ENCODE assay signal across 7 mouse cellular contexts in genomic region chr4:139616276-139617000, GRCm38 (mm10). TPM values are rescaled to one million over a fixed set of nuclear protein-coding genes. Genes with fewer than 3 reads are reported as not detected.
DNase-seq lines count a peak whose midpoint lies in the region; ATAC-seq and TF ChIP-seq lines count a peak whose summit lies in the region.

No protein-coding gene starts in this region.

- peak; percentile 97 for ATAC-seq in erythroblast, adult 5-6 weeks (replicated peaks; ENCODE audit: low FRiP score, poor library complexity, severe bottlenecking)
- peak; percentile 67 for ATAC-seq in hindbrain, embryonic 13.5 days (ENCODE audit: low FRiP score)
- ATAC-seq in midbrain, postnatal 0 days (ENCODE audit: low FRiP score): no peak

- DNase-seq in adrenal gland, postnatal 14 days: peak; percentile 64
- DNase-seq in liver, adult 2 months (ENCODE audit: extremely low read depth, low read depth, low spot score): peak; percentile 33
- DNase-seq in midbrain, postnatal 0 days (ENCODE audit: low spot score): no peak
- peak; percentile 77 for DNase-seq in thymus, postnatal 25 days
- DNase-seq in frontal cortex, postnatal 25 days (ENCODE audit: low spot score in 2 of 2): no peak

- H3K4me3 ChIP-seq in hindbrain, embryonic 13.5 days: peak overlapping the region; percentile 42
- peak overlapping the region; percentile 60 for H3K4me3 ChIP-seq in liver, adult 2 months (ENCODE audit: insufficient read depth, low read depth, low read length)
- peak overlapping the region; percentile 5; the same call in 1 of the 2 replicates for H3K4me3 ChIP-seq in midbrain, postnatal 0 days (ENCODE audit: low read depth, low read length)

- peak overlapping the region; percentile 68 for H3K9ac ChIP-seq in hindbrain, embryonic 13.5 days
- peak overlapping the region; percentile 27 for H3K9ac ChIP-seq in liver, adult 2 months (ENCODE audit: low read depth, low read length)
- H3K9ac ChIP-seq in midbrain, postnatal 0 days (replicated peaks; ENCODE audit: low read length, poor library complexity, severe bottlenecking): no peak overlapping the region

- H3K27me3 ChIP-seq in hindbrain, embryonic 13.5 days: no peaks in the 10 kb centered on the region
- no peaks in the 10 kb centered on the region for H3K27me3 ChIP-seq in liver, adult 2 months (ENCODE audit: control insufficient read depth, insufficient read depth, low read length)
- H3K27me3 ChIP-seq in midbrain, postnatal 0 days (ENCODE audit: insufficient read depth, low read length): no peaks in the 10 kb centered on the region

- peak overlapping the region; percentile 60 for H3K4me2 ChIP-seq in hindbrain, embryonic 13.5 days
- H3K4me2 ChIP-seq in midbrain, postnatal 0 days (ENCODE audit: low read depth, low read length, poor library complexity, severe bottlenecking): peak overlapping the region; percentile 29

- peak overlapping the region; percentile 62 for H3K27ac ChIP-seq in hindbrain, embryonic 13.5 days
- peak overlapping the region; percentile 30; the same call in 1 of the 2 replicates for H3K27ac ChIP-seq in liver, adult 2 months (replicated peaks; ENCODE audit: insufficient read depth, low read depth, low read length)
- no peak overlapping the region for H3K27ac ChIP-seq in midbrain, postnatal 0 days (ENCODE audit: low read depth, low read length)

- H3K9me3 ChIP-seq in hindbrain, embryonic 13.5 days: 0 out of 2 replicates have a peak, but pooled peaks cover 4% of the 10 kb centered on the region
- H3K9me3 ChIP-seq in midbrain, postnatal 0 days (ENCODE audit: low read length): no peaks in the 10 kb centered on the region

- no peak for TF ChIP-seq POLR2A in liver, adult 2 months (IDR thresholded peaks at IDR 0.05; ENCODE audit: extremely low read depth, insufficient read depth, low read length)

- no peak for TF ChIP-seq CTCF in liver, adult 2 months (IDR thresholded peaks at IDR 0.05; ENCODE audit: low read depth, low read length)
- TF ChIP-seq CTCF in midbrain, postnatal 0 days (IDR thresholded peaks at IDR 0.05): no peak

- H3K4me1 ChIP-seq in hindbrain, embryonic 13.5 days (replicated peaks): peaks cover 29% of the 10 kb centered on the region
- no peaks in the 10 kb centered on the region; the same call in 1 of the 2 replicates for H3K4me1 ChIP-seq in liver, adult 2 months (ENCODE audit: control insufficient read depth, insufficient read depth, low read length)
- H3K4me1 ChIP-seq in midbrain, postnatal 0 days (ENCODE audit: insufficient read depth, low read length): no peaks in the 10 kb centered on the region

- H3K36me3 ChIP-seq in hindbrain, embryonic 13.5 days: peaks cover 29% of the 10 kb centered on the region
- H3K36me3 ChIP-seq in liver, adult 2 months (ENCODE audit: control insufficient read depth, insufficient read depth, low read length): peaks cover 20% of the 10 kb centered on the region
- H3K36me3 ChIP-seq in midbrain, postnatal 0 days (ENCODE audit: insufficient read depth, low read length): peaks cover 24% of the 10 kb centered on the region

- 11% methylated on average over 24 of the region's 24 CpGs for WGBS in hindbrain, embryonic 13.5 days
- WGBS in liver, adult 2 months: 74% methylated on average over 24 of the region's 24 CpGs
- WGBS in midbrain, postnatal 0 days: 12% methylated on average over 24 of the region's 24 CpGs

- peaks cover 4% of the 10 kb centered on the region; the same call in 1 of the 2 replicates for H3K79me2 ChIP-seq in liver, adult 2 months (ENCODE audit: control insufficient read depth, insufficient read depth, low read length)

RNA-seq across cellular contexts. Expression of gene Aldh4a1, which starts 6.2 kb away (rescaled TPM):
- 54.4 and 97.6 TPM in 2 replicates for total RNA-seq in adrenal gland, postnatal 14 days (2021)
- 1.3 TPM in 2 replicates for total RNA-seq in erythroblast, adult 5-6 weeks (2015; ENCODE audit: low replicate concordance)
- total RNA-seq in erythroblast, adult 5-6 weeks (2017; ENCODE audit: low replicate concordance): 2.0 and 3.8 TPM in 2 replicates
- polyA plus RNA-seq in hindbrain, embryonic 13.5 days (2015; fragmentation: Nextera tagmentation; extraction: Ambion mirVana): 21.8 and 22.2 TPM in 2 replicates
- 288 and 375 TPM in 2 replicates for total RNA-seq in liver, adult 2 months (2014; rRNA removed)
- 557 and 601 TPM in 2 replicates for polyA plus RNA-seq in liver, adult 2 months (2012; rRNA removed)
- total RNA-seq in midbrain, postnatal 0 days (2014; rRNA removed): 30.0 and 36.8 TPM in 2 replicates
- 25.2 and 28.1 TPM in 2 replicates for polyA plus RNA-seq in midbrain, postnatal 0 days (2015; fragmentation: Nextera tagmentation; extraction: Ambion mirVana)

RNA-seq across cellular contexts. Expression of gene Gm21969, which starts 13.5 kb away (rescaled TPM):
- not detected in 2 replicates for total RNA-seq in adrenal gland, postnatal 14 days (2021)
- total RNA-seq in erythroblast, adult 5-6 weeks (2015; ENCODE audit: low replicate concordance): not detected in 2 replicates
- total RNA-seq in erythroblast, adult 5-6 weeks (2017; ENCODE audit: low replicate concordance): 0.60 TPM in 1 of 2 replicates, not detected in the other
- polyA plus RNA-seq in hindbrain, embryonic 13.5 days (2015; fragmentation: Nextera tagmentation; extraction: Ambion mirVana): not detected in 2 replicates
- 0.09 and 0.27 TPM in 2 replicates for total RNA-seq in liver, adult 2 months (2014; rRNA removed)
- 0.11 and 0.14 TPM in 2 replicates for polyA plus RNA-seq in liver, adult 2 months (2012; rRNA removed)
- not detected in 2 replicates for total RNA-seq in midbrain, postnatal 0 days (2014; rRNA removed)
- not detected in 2 replicates for polyA plus RNA-seq in midbrain, postnatal 0 days (2015; fragmentation: Nextera tagmentation; extraction: Ambion mirVana)

RNA-seq across cellular contexts. Expression of gene Tas1r2, which starts 36.9 kb away (rescaled TPM):
- not detected in 2 replicates for total RNA-seq in adrenal gland, postnatal 14 days (2021)
- total RNA-seq in erythroblast, adult 5-6 weeks (2015; ENCODE audit: low replicate concordance): not detected in 2 replicates
- not detected in 2 replicates for total RNA-seq in erythroblast, adult 5-6 weeks (2017; ENCODE audit: low replicate concordance)
- polyA plus RNA-seq in hindbrain, embryonic 13.5 days (2015; fragmentation: Nextera tagmentation; extraction: Ambion mirVana): not detected in 2 replicates
- total RNA-seq in liver, adult 2 months (2014; rRNA removed): not detected in 2 replicates
- 0.05 TPM in 1 of 2 replicates, not detected in the other for polyA plus RNA-seq in liver, adult 2 months (2012; rRNA removed)
- not detected in 2 replicates for total RNA-seq in midbrain, postnatal 0 days (2014; rRNA removed)
- not detected in 2 replicates for polyA plus RNA-seq in midbrain, postnatal 0 days (2015; fragmentation: Nextera tagmentation; extraction: Ambion mirVana)

Comparison
In these comparisons a context has a peak if more than half of its experiments do, and no peak if none do; other contexts are left out.
1. DNase-seq: peak in adrenal gland, postnatal 14 days (single experiment), liver, adult 2 months (single experiment) and thymus, postnatal 25 days (single experiment); none in midbrain, postnatal 0 days (single experiment) and frontal cortex, postnatal 25 days (0 of 2).
2. H3K4me3 ChIP-seq: peak in every context shown above with its lines; median percentile 60 in liver, adult 2 months; 42 in hindbrain, embryonic 13.5 days; 5 in midbrain, postnatal 0 days.